Mouse (Mus musculus): ENCODE data around the gene Uhmk1. TPM values are rescaled to one million over a fixed set of nuclear protein-coding genes. Genes with fewer than 3 reads are reported as not detected.

Uhmk1 gene
- total and polyA plus RNA-seq, 3 experiments: 19.5 to 43.9 (median 28.9) TPM

DNA sequence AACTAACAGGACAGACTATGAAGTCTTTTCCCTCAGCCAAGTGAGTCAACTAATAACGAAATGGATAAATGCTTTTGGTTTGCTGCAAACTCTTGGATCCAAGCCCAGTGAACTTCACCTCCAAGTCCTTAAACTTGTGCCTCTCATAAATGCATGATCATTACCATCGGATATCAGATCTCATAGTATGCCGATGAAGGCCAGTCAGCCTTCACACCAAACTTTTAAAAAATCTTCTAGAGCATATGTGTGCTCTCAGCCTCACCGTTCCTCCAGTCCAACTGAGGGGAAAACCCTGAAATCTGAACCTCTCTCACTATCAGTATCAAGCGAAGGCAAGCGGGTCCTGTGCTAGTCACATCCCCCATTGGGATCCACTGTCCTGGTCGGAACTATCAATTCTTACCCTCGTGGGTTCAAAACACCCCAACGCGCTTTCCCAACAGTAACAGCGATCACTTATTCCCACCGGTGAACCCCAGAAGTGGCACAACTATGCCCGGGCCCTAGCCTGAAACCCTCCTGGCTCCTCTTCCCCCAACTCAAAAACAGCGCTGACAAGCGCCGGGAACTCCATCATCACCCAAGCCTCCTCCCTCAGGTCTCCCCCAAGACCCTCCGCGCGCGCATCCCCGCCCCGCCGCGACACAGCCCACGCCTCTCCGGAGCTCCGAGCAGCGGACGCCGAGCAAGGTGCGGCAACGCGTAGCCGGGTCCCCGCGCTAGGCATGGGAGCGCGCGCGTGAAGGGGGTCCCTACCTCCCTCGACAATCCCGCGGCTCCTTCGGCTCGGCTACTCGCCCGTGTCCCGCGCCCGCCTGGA, 41.0 kb downstream of the Uhmk1 start:
- Histone ChIP-seq H3K9ac (ENCODE audit: control insufficient read depth, low read depth, low read length, poor library complexity, severe bottlenecking) (peak overlapping the region; percentile 77), H3K9me3 (replicated peaks; ENCODE audit: insufficient read depth, low read length) (no peaks in the 10 kb centered on the region), H3K27ac (ENCODE audit: control insufficient read depth, low read depth, low read length) (peak overlapping the region; percentile 45), H3K36me3 (ENCODE audit: control insufficient read depth in 1 of 2, insufficient read depth in 2 of 2, low read length in 2 of 2) (peaks cover 0 to 31% of the 10 kb centered on the region in 2 experiments; a peak in 3 of 4 replicates), H3K79me2 (ENCODE audit: control insufficient read depth, insufficient read depth, low read length, poor library complexity) (peaks cover 46% of the 10 kb centered on the region), H3K4me3 (ENCODE audit: control insufficient read depth in 1 of 2, insufficient read depth in 1 of 2, low read depth in 2 of 2, low read length in 2 of 2) (peak overlapping the region; percentile 64 to 82), H3K27me3 (ENCODE audit: control insufficient read depth in 1 of 2, insufficient read depth in 2 of 2, low read length in 2 of 2) (no peaks in the 10 kb centered on the region), H3K4me1 (ENCODE audit: control insufficient read depth in 1 of 2, insufficient read depth in 2 of 2, low read length in 2 of 2) (peaks cover 9 to 15% of the 10 kb centered on the region in 2 experiments)
- TF ChIP-seq RAD21 (IDR thresholded peaks at IDR 0.05; ENCODE audit: low read depth, low read length): no peak
- peak; percentile 56; the same call in 1 of the 2 replicates for TF ChIP-seq POLR2AphosphoS2 (IDR thresholded peaks at IDR 0.05; ENCODE audit: low read length)
- TF ChIP-seq MAZ (IDR thresholded peaks at IDR 0.05; ENCODE audit: low read depth, low read length): peak; percentile 4; the same call in 1 of the 2 replicates
- TF ChIP-seq RCOR1 (IDR thresholded peaks at IDR 0.05; ENCODE audit: low read depth, low read length): no peak
- TF ChIP-seq TAL1 (IDR thresholded peaks at IDR 0.05; ENCODE audit: low read length): no peak
- no peak for TF ChIP-seq NRF1 (IDR thresholded peaks at IDR 0.05; ENCODE audit: insufficient read depth, low read depth, low read length, poor library complexity, severe bottlenecking)
- peak in 1 of 2 experiments; percentile 48; a peak in 1 of 4 replicates for TF ChIP-seq POLR2A (IDR thresholded peaks at IDR 0.05; ENCODE audit: control insufficient read depth in 1 of 2, insufficient read depth in 1 of 2, low read depth in 1 of 2, low read length in 2 of 2, poor library complexity in 1 of 2)
- TF ChIP-seq MEF2A (IDR thresholded peaks at IDR 0.05; ENCODE audit: extremely low read depth, insufficient replicate concordance, low read depth, low read length, poor library complexity, severe bottlenecking): 0 out of 2 replicates have a peak, but pooled peaks have one; percentile 26
- TF ChIP-seq ELF1 (IDR thresholded peaks at IDR 0.05; ENCODE audit: low read depth, low read length): no peak
- TF ChIP-seq UBTF (IDR thresholded peaks at IDR 0.05; ENCODE audit: borderline replicate concordance, insufficient read depth, low read depth, low read length): peak; percentile 30; the same call in 1 of the 2 replicates
- TF ChIP-seq USF1 (IDR thresholded peaks at IDR 0.05; ENCODE audit: low read depth, low read length): no peak
- TF ChIP-seq SIN3A (IDR thresholded peaks at IDR 0.05; ENCODE audit: low read length): peak; percentile 50
- peak; percentile 72 for DNase-seq (ENCODE audit: low read depth, low spot score)

DNA sequence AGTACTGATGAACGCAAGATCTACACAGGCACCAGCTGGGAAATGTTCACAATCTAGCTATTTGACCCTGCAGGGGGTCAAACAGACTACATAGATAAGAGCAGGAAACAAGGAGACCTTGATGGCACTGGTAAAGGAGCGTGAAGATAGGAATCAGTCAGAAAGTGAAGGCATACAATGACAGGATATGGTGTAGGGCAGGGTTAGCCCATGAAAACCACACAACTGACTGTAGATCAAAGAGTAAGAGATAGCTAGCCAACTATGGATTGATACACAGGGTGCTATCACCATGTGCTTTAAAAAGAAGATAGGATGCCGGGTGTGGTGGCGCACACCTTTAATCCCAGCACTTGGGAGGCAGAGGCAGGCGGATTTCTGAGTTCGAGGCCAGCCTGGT, 47.4 kb downstream of the Uhmk1 start:
- H3K4me3 ChIP-seq (ENCODE audit: control insufficient read depth in 1 of 2, insufficient read depth in 1 of 2, low read depth in 2 of 2, low read length in 2 of 2): no peak overlapping the region
- H3K27ac ChIP-seq (ENCODE audit: control insufficient read depth, low read depth, low read length): peak overlapping the region; percentile 6; the same call in 1 of the 2 replicates
- no peaks in the 10 kb centered on the region for H3K27me3 ChIP-seq (ENCODE audit: control insufficient read depth in 1 of 2, insufficient read depth in 2 of 2, low read length in 2 of 2)
- no peaks in the 10 kb centered on the region for H3K9me3 ChIP-seq (replicated peaks; ENCODE audit: insufficient read depth, low read length)
- DNase-seq (ENCODE audit: low read depth, low spot score): peak; percentile 42
- H3K79me2 ChIP-seq (ENCODE audit: control insufficient read depth, insufficient read depth, low read length, poor library complexity): peaks cover 37% of the 10 kb centered on the region
- peaks cover 34 to 35% of the 10 kb centered on the region in 2 experiments for H3K4me1 ChIP-seq (ENCODE audit: control insufficient read depth in 1 of 2, insufficient read depth in 2 of 2, low read length in 2 of 2)
- H3K36me3 ChIP-seq (ENCODE audit: control insufficient read depth in 1 of 2, insufficient read depth in 2 of 2, low read length in 2 of 2): peaks cover 27 to 66% of the 10 kb centered on the region in 2 experiments
- H3K9ac ChIP-seq (ENCODE audit: control insufficient read depth, low read depth, low read length, poor library complexity, severe bottlenecking): no peak overlapping the region
- 0 out of 2 replicates have a peak, but pooled peaks have one; percentile 8 for TF ChIP-seq ZMIZ1 (IDR thresholded peaks at IDR 0.05; ENCODE audit: low read depth, low read length)
- peak; percentile 79 for TF ChIP-seq MAX (IDR thresholded peaks at IDR 0.05; ENCODE audit: low read length)
- no peak for TF ChIP-seq POLR2AphosphoS5 (IDR thresholded peaks at IDR 0.05; ENCODE audit: borderline replicate concordance, low read depth, low read length)
- 0 out of 2 replicates have a peak, but pooled peaks have one; percentile 10 for TF ChIP-seq USF1 (IDR thresholded peaks at IDR 0.05; ENCODE audit: low read depth, low read length)
- peak; percentile 18; the same call in 1 of the 2 replicates for TF ChIP-seq ZKSCAN1 (IDR thresholded peaks at IDR 0.05; ENCODE audit: low read depth, low read length)
- TF ChIP-seq RCOR1 (IDR thresholded peaks at IDR 0.05; ENCODE audit: low read depth, low read length): no peak; the same call in 1 of the 2 replicates
- TF ChIP-seq POLR2A (IDR thresholded peaks at IDR 0.05; ENCODE audit: control insufficient read depth in 1 of 2, insufficient read depth in 1 of 2, low read depth in 1 of 2, low read length in 2 of 2, poor library complexity in 1 of 2): no peak
- TF ChIP-seq SIN3A (IDR thresholded peaks at IDR 0.05; ENCODE audit: low read length): peak; percentile 48
- TF ChIP-seq MEF2A (IDR thresholded peaks at IDR 0.05; ENCODE audit: extremely low read depth, insufficient replicate concordance, low read depth, low read length, poor library complexity, severe bottlenecking): no peak
- peak; percentile 12; the same call in 1 of the 2 replicates for TF ChIP-seq MAFK (IDR thresholded peaks at IDR 0.05; ENCODE audit: borderline replicate concordance, low read depth, low read length)
- peak; percentile 81 for TF ChIP-seq ETS1 (IDR thresholded peaks at IDR 0.05; ENCODE audit: low read depth, low read length)
- TF ChIP-seq MYB (IDR thresholded peaks at IDR 0.05; ENCODE audit: low read depth, low read length): 0 out of 2 replicates have a peak, but pooled peaks have one; percentile 11
- TF ChIP-seq CHD2 (IDR thresholded peaks at IDR 0.05; ENCODE audit: low read length): no peak
- no peak for TF ChIP-seq CTCF (IDR thresholded peaks at IDR 0.05 in 2 of 3, conservative IDR thresholded peaks at IDR 0.05 in 1 of 3; ENCODE audit: control insufficient read depth in 1 of 3, insufficient read depth in 1 of 3, low read depth in 2 of 3, low read length in 3 of 3, poor library complexity in 1 of 3, severe bottlenecking in 1 of 3)
- TF ChIP-seq GABPA (IDR thresholded peaks at IDR 0.05; ENCODE audit: low read depth, low read length): no peak
- peak; percentile 47 to 73 for TF ChIP-seq EP300 (IDR thresholded peaks at IDR 0.05; ENCODE audit: low read depth in 1 of 2, low read length in 2 of 2)
- peak; percentile 28; the same call in 1 of the 2 replicates for TF ChIP-seq KAT2A (conservative IDR thresholded peaks at IDR 0.05; ENCODE audit: low read depth, low read length)
- TF ChIP-seq GATA1 (IDR thresholded peaks at IDR 0.05; ENCODE audit: low read depth, low read length): peak; percentile 73
- no peak for TF ChIP-seq TAL1 (IDR thresholded peaks at IDR 0.05; ENCODE audit: low read length)
- TF ChIP-seq USF2 (IDR thresholded peaks at IDR 0.05; ENCODE audit: borderline replicate concordance in 1 of 2, insufficient read depth in 1 of 2, low read depth in 1 of 2, low read length in 2 of 2): no peak
